Mouse (Mus musculus) C2C12 (cell line): ENCODE results near the gene Tspan5. TPM values are rescaled to one million over a fixed set of nuclear protein-coding genes. Genes with fewer than 3 reads are reported as not detected.

Experiments
- H3K27me3 ChIP-seq: one replicate; pipeline ENCODE4 v1.6.1; 2011; ENCODE audit not compliant: control insufficient read depth, insufficient read depth, insufficient read length
- H3K36me3 ChIP-seq: one replicate; pipeline ENCODE4 v1.6.1; 2011; ENCODE audit not compliant: control insufficient read depth, insufficient read depth
- H3K4me3 ChIP-seq: one replicate; pipeline ENCODE4 v1.5.1; 2011; ENCODE audit warnings: mild to moderate bottlenecking, control low read depth; ENCODE audit not compliant: poor library complexity, insufficient read depth, severe bottlenecking
- H3K79me2 ChIP-seq: one replicate; pipeline ENCODE4 v1.6.1; 2011; ENCODE audit not compliant: control insufficient read depth, insufficient read depth
- H3K79me3 ChIP-seq: one replicate; pipeline ENCODE4 v1.6.1; 2011; ENCODE audit warnings: low read depth, control low read depth
- H3ac ChIP-seq: one replicate; pipeline ENCODE3; 2011; ENCODE audit warnings: low read depth; ENCODE audit not compliant: control insufficient read depth, insufficient read length
- CEBPB ChIP-seq: IDR thresholded peaks from one replicate; pipeline ENCODE4 v1.6.1; 2011; ENCODE audit warnings: low read depth, mild to moderate bottlenecking, control low read depth, moderate library complexity
- CTCF ChIP-seq: IDR thresholded peaks from one replicate; pipeline ENCODE4 v1.5.1; 2011; ENCODE audit not compliant: control insufficient read depth, insufficient read depth, insufficient read length
- FOSL1 ChIP-seq: IDR thresholded peaks from one replicate; pipeline ENCODE4 v1.8.0; 2011; ENCODE audit warnings: mild to moderate bottlenecking, low read length; ENCODE audit not compliant: poor library complexity, insufficient read depth, severe bottlenecking
- MAX ChIP-seq: IDR thresholded peaks from one replicate; pipeline ENCODE4 v1.6.1; 2011; ENCODE audit warnings: mild to moderate bottlenecking, control low read depth
- MYOD1 ChIP-seq: IDR thresholded peaks from one replicate; pipeline ENCODE4 v1.6.1; 2011; ENCODE audit warnings: low read depth; ENCODE audit not compliant: control insufficient read depth, insufficient read length
- MYOG ChIP-seq: IDR thresholded peaks from one replicate; pipeline ENCODE4 v1.6.1; 2011; ENCODE audit not compliant: control insufficient read depth, insufficient read length; ENCODE audit errors: extremely low read depth
- USF1 ChIP-seq: IDR thresholded peaks from one replicate; pipeline ENCODE4 v1.6.1; 2011; ENCODE audit warnings: low read depth, mild to moderate bottlenecking, control low read depth, moderate library complexity
- polyA plus RNA-seq: library from polyadenylated mRNA; unstranded; fragments of >200 nt; fragmentation: generic; extraction: Trizol; gene quantifications from one replicate; pipeline ENCODE4 v1.2.1, GENCODE M21; 2012; ENCODE audit warnings: missing spikeins

Tspan5 gene
- polyA plus RNA-seq, 1 experiment, result 35.7 TPM

- Histone ChIP-seq H3K79me2 (no peaks in the 10 kb centered on the region), H3K79me3 (no peaks in the 10 kb centered on the region), H3K36me3 (no peaks in the 10 kb centered on the region), H3K4me3 (no peak overlapping the region), H3ac (no peak overlapping the region), H3K27me3 (no peaks in the 10 kb centered on the region)
- TF ChIP-seq FOSL1 (no peak), MYOG (no peak), USF1 (no peak), CTCF (no peak), MYOD1 (no peak), CEBPB (no peak), MAX (no peak)
Observed at GRCm38 (mm10) chr3:138717040-138717439, 25.0 kb upstream of the Tspan5 start.

DNA sequence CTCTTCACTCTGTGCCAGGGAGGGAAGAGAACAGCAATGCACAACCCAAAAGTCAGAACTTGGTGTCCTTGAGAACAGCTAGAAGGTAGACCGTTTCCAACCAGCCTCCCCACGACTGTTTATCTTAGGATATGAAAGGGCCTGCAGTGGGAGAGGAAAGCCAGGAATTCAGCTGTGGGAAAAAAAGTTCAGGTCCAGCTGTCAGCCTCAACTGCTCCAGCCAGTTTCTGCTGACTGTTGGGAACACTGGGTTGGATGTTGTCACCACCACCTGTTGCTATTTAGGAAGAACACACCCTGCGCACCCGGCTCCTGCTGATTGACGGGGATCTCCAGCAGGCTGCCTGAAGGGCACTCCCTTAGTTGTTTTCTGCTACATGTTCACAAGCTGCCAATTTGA lies 19.8 kb upstream of the Tspan5 start:
- TF ChIP-seq CEBPB (no peak), MYOD1 (peak; percentile 33)
- Histone ChIP-seq H3ac (no peak overlapping the region), H3K27me3 (no peaks in the 10 kb centered on the region), H3K79me2 (no peaks in the 10 kb centered on the region), H3K4me3 (no peak overlapping the region), H3K79me3 (no peaks in the 10 kb centered on the region), H3K36me3 (no peaks in the 10 kb centered on the region)

DNA sequence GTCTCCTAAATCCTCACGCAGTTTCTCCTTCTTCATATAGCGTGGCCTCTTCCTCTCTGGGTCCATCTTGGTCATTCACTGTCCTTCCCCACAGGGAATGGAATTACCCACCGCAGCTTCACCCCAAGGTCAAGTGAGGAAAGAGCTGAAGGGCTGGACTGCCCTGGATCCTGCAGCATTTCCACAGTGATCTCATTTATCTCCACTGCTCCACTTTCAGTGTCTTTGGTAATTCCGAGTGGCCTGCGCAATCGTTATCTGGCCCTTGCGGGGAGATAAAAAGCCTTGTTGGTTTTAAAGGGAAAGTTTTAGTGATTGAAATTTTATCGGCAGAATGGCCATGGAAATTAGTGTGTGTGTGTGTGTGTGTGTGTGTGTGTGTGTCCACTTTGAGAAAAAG lies 14.4 kb upstream of the Tspan5 start:
- no peak overlapping the region for H3ac ChIP-seq
- TF ChIP-seq USF1 (no peak), MYOD1 (no peak), MAX (no peak), CEBPB (no peak), MYOG (no peak), CTCF (no peak), FOSL1 (no peak)
- H3K36me3 ChIP-seq, result no peaks in the 10 kb centered on the region
- H3K27me3 ChIP-seq, result no peaks in the 10 kb centered on the region
- no peaks in the 10 kb centered on the region for H3K79me2 ChIP-seq
- H3K79me3 ChIP-seq, result no peaks in the 10 kb centered on the region
- H3K4me3 ChIP-seq, result no peak overlapping the region

DNA sequence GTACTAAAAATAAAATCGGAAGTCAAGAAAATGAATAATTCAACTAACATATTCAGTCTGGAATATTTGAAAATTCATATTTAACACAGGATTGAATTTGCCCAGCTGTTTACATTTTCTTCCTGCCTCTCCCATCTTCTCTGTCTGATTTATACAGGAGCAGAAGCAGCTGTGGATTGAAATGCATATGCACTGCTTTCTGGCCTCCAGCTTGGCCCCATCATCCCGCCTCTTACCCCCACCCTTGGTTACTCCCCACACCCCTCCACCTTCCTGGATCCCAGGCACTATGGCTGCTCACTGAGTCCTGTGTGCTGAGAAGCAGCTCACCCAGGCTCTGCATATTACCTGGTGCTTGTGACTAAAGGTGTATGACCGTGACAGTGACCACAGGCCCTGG lies 13.2 kb upstream of the Tspan5 start:
- Histone ChIP-seq H3K79me2 (no peaks in the 10 kb centered on the region), H3K27me3 (no peaks in the 10 kb centered on the region), H3K79me3 (no peaks in the 10 kb centered on the region), H3K36me3 (no peaks in the 10 kb centered on the region), H3K4me3 (no peak overlapping the region), H3ac (no peak overlapping the region)
- no peak for TF ChIP-seq FOSL1
- no peak for TF ChIP-seq MYOG
- TF ChIP-seq MAX, result no peak
- TF ChIP-seq CTCF, result no peak
- no peak for TF ChIP-seq CEBPB
- TF ChIP-seq MYOD1, result no peak
- TF ChIP-seq USF1, result no peak

DNA sequence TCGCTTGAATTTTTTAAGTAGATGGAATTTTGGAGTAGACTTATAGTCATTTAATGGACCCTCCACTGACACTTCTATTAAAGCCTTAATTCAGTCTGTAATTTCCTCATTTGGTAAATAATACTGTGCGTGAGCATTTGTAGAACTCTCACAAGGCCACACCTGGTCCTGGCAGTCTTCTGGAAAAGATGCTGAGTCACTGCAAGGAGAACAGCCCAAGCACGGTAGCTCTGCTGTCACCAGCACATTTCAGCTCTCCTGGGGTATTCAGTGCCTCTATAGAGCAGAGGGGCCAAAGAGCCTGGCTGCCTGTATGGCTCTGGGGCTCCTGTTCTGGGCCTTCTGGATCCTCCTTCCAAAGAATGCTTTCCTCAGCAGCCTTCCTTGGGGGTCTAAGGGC lies 11.2 kb upstream of the Tspan5 start:
- Histone ChIP-seq H3ac (no peak overlapping the region), H3K36me3 (no peaks in the 10 kb centered on the region)
- TF ChIP-seq CEBPB, result no peak
- peak; percentile 57 for TF ChIP-seq MYOD1

DNA sequence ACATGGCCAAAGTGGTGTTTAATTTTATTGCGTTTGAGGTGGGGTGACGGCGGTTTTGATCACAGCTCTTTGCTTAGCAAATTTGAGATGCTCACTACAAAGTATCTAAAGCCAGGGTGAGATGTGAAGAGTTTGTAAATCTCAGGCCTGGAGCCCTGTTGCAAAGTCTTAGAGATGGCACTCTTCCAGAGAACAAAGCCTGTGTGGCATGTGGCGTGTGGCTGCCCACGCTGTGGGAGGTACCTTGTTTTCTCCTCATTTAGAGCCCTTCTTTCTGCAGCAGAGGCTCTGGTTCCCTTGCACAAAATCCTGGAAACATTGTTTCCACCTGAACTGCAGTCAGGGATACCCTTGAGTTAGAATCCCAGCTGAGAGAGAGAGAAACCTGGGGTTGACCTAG lies 6.2 kb upstream of the Tspan5 start:
- no peaks in the 10 kb centered on the region for H3K79me2 ChIP-seq
- TF ChIP-seq CTCF, result no peak
- no peak for TF ChIP-seq MYOD1
- TF ChIP-seq MYOG, result no peak
- no peak for TF ChIP-seq MAX
- no peak for TF ChIP-seq FOSL1
- TF ChIP-seq CEBPB, result no peak
- no peak for TF ChIP-seq USF1
- no peaks in the 10 kb centered on the region for H3K27me3 ChIP-seq
- H3K36me3 ChIP-seq, result no peaks in the 10 kb centered on the region
- no peaks in the 10 kb centered on the region for H3K79me3 ChIP-seq
- H3ac ChIP-seq, result no peak overlapping the region
- no peak overlapping the region for H3K4me3 ChIP-seq

More for the DNA sequence above, 11.2 kb upstream of the Tspan5 start:
- H3K4me3 ChIP-seq, result no peak overlapping the region
- H3K79me2 ChIP-seq, result no peaks in the 10 kb centered on the region
- H3K79me3 ChIP-seq, result no peaks in the 10 kb centered on the region
- H3K27me3 ChIP-seq, result no peaks in the 10 kb centered on the region
